Mouse (Mus musculus): ENCODE data around the gene 4933434E20Rik.

DNA sequence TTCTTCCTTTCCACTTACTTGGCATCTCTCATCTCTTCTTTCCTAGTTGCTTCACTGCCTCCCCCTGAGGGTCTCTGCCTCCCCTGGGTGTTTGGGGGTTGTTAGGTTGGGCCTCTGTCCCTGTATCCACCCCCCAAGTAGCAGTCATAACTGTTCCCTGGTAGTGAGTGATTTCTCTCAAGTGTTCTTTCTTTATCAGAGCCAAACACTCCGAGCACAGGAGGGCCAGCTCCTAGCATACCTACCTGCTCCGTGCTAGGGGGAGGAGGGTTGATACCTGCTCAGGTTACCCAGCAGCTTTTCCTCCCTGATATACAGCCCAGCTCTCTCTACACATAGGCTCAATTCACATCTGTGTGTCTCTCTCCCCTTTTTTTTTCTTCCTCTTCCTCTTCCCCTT lies 37.2 kb downstream of the 4933434E20Rik start:
- TF ChIP-seq CHD2 (IDR thresholded peaks at IDR 0.05; ENCODE audit: low read depth, low read length), result no peak
- no peak for TF ChIP-seq HCFC1 (IDR thresholded peaks at IDR 0.05; ENCODE audit: borderline replicate concordance, insufficient read depth, low read length)
- no peak for TF ChIP-seq MAFK (IDR thresholded peaks at IDR 0.05; ENCODE audit: insufficient read depth, low read depth, low read length)
- no peak for TF ChIP-seq ZNF384 (IDR thresholded peaks at IDR 0.05; ENCODE audit: low read depth, low read length)

Measured in ES-E14 (cell line).